Mouse (Mus musculus) urinary bladder, adult 18-20 months (tissue): ENCODE results near the gene Mdh2.
A peak's percentile ranks its signal among the peaks of the same experiment; 100 is the strongest.

Experiments used
- DNase-seq, 2 experiments: peaks; one replicate each; pipeline ENCODE4 v3.0.0; 2022; ENCODE audit warnings: low spot score in 2 of 2, mixed read lengths in 2 of 2

Gene Mdh2

GRCm38 (mm10) chr5:135776546-135776945 is 1.7 kb upstream of the Mdh2 start:
- no peak for DNase-seq

- peak in 1 of 2 experiments; percentile 58 for DNase-seq
Observed at GRCm38 (mm10) chr5:135777796-135778470, 347 bp upstream of the Mdh2 start, which contains the start of gene Styxl1. Styxl1 (minus strand) TSS chr5:135778385.

GRCm38 (mm10) chr5:135780331-135780730 is 2.1 kb downstream of the Mdh2 start:
- DNase-seq = no peak

GRCm38 (mm10) chr5:135782901-135783300 is 4.6 kb downstream of the Mdh2 start:
- DNase-seq = no peak

- DNase-seq = peak; percentile 77 to 90
Observed at GRCm38 (mm10) chr5:135793996-135794858, 15.9 kb downstream of the Mdh2 start.

GRCm38 (mm10) chr5:135794859-135795181 is 16.5 kb downstream of the Mdh2 start:
- no peak for DNase-seq

- no peak for DNase-seq
Observed at GRCm38 (mm10) chr5:135799746-135800145, 21.5 kb downstream of the Mdh2 start.

- DNase-seq = no peak
Observed at GRCm38 (mm10) chr5:135800927-135801326, 22.6 kb downstream of the Mdh2 start.

GRCm38 (mm10) chr5:135802641-135803040 is 24.4 kb downstream of the Mdh2 start:
- no peak for DNase-seq

- DNase-seq = no peak
Observed at GRCm38 (mm10) chr5:135803135-135803534, 24.9 kb downstream of the Mdh2 start.

- DNase-seq = no peak
Observed at GRCm38 (mm10) chr5:135803676-135804075, 25.4 kb downstream of the Mdh2 start.

GRCm38 (mm10) chr5:135804735-135805134 is 26.5 kb downstream of the Mdh2 start:
- no peak for DNase-seq

- peak; percentile 80 to 88 for DNase-seq
Observed at GRCm38 (mm10) chr5:135806555-135807262, 28.4 kb downstream of the Mdh2 start, which contains the start of gene Srrm3. Srrm3 (plus strand) TSS chr5:135806890.

- DNase-seq = peak in 1 of 2 experiments; percentile 1
Observed at GRCm38 (mm10) chr5:135807263-135807637, 29.0 kb downstream of the Mdh2 start.

- DNase-seq = no peak
Observed at GRCm38 (mm10) chr5:135812991-135813390, 34.7 kb downstream of the Mdh2 start.

- no peak for DNase-seq
Observed at GRCm38 (mm10) chr5:135818491-135818890, 40.2 kb downstream of the Mdh2 start.

- DNase-seq = no peak
Observed at GRCm38 (mm10) chr5:135822316-135822944, 44.1 kb downstream of the Mdh2 start.

GRCm38 (mm10) chr5:135824517-135824916 is 46.2 kb downstream of the Mdh2 start:
- DNase-seq = no peak

GRCm38 (mm10) chr5:135826225-135826624 is 47.9 kb downstream of the Mdh2 start:
- no peak for DNase-seq

- DNase-seq = no peak
Observed at GRCm38 (mm10) chr5:135829381-135829780, 51.1 kb downstream of the Mdh2 start.

- no peak for DNase-seq
Observed at GRCm38 (mm10) chr5:135832729-135833128, 54.4 kb downstream of the Mdh2 start.
